ENCODE assay signal across 17 mouse cellular contexts in the genomic region with DNA sequence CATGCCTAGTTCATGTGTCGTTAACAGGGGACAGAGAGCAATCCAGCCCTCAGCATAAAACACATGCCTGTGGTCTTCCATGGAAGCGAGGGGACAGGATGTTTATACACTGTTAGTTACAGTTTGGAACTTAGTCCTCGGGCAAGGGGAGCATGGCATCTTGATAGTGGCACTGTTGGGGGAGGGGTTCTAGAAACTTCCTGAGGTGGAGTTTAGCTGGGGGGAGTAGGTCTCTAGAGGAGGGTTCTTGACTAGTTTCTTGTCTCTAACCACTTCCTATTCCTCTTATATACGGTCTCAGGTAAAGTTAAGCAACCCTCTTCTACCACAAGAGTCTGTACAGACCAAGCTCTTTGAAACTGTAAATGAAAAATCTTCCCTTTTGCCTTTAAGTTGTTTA. TPM values are rescaled to one million over a fixed set of nuclear protein-coding genes. Genes with fewer than 3 reads are reported as not detected.
DNase-seq lines count a peak whose midpoint lies in the region; ATAC-seq and TF ChIP-seq lines count a peak whose summit lies in the region.
"Had no signal": no experiment of that assay in that cellular context is flagged by ENCODE, and none has a peak within 500 bp of the region (broad histone marks: within the 10 kb centered on the region; RNA-seq: fewer than 3 reads in every experiment).

No protein-coding gene starts in this region.

- H3K9ac ChIP-seq in kidney, embryonic 14.5 days (ENCODE audit: low read depth, low read length): no peak overlapping the region
- H3K9ac ChIP-seq: liver, embryonic 15.5 days had no signal

- WGBS in thymus, adult 2 months: 15% methylated on average over 4 of the region's 4 CpGs
- WGBS in kidney, embryonic 14.5 days: 68% methylated on average over 4 of the region's 4 CpGs

- no peak for TF ChIP-seq CTCF in thymus, adult 2 months (IDR thresholded peaks at IDR 0.05; ENCODE audit: borderline replicate concordance, control insufficient read depth, extremely low read depth, insufficient read depth, low read length, poor library complexity)

- no peaks in the 10 kb centered on the region for H3K27me3 ChIP-seq in thymus, adult 2 months (ENCODE audit: control insufficient read depth, insufficient read depth, low read length)
- H3K27me3 ChIP-seq in kidney, embryonic 14.5 days (ENCODE audit: control insufficient read depth, insufficient read depth, low read length): no peaks in the 10 kb centered on the region
- H3K27me3 ChIP-seq: liver, embryonic 15.5 days had no signal

- peak; percentile 48 for DNase-seq in 416B (ENCODE audit: low read depth)
- DNase-seq in thymus, adult 2 months: peak; percentile 68
- no peak for DNase-seq in gastrocnemius, postnatal 4 days (ENCODE audit: low spot score in 2 of 2)
- DNase-seq: adrenal gland, adult 8-10 months; cerebellum, postnatal 25 days; heart, adult 11 months; heart, postnatal 10 days; kidney, postnatal 10 days had no signal

- peaks cover 54% of the 10 kb centered on the region for H3K4me1 ChIP-seq in thymus, adult 2 months (replicated peaks; ENCODE audit: control insufficient read depth, insufficient read depth, low read length)
- no peaks in the 10 kb centered on the region for H3K4me1 ChIP-seq in kidney, embryonic 14.5 days (ENCODE audit: control insufficient read depth, insufficient read depth, low read length)

- peak overlapping the region; percentile 92 for H3K27ac ChIP-seq in thymus, adult 2 months (ENCODE audit: control insufficient read depth, insufficient read depth, low read length)
- H3K27ac ChIP-seq in kidney, embryonic 14.5 days (ENCODE audit: low read depth, low read length): no peak overlapping the region
- H3K27ac ChIP-seq: limb, embryonic 10.5 days; liver, embryonic 15.5 days; midbrain, embryonic 10.5 days had no signal

- H3K36me3 ChIP-seq in thymus, adult 2 months (ENCODE audit: control insufficient read depth, insufficient read depth, low read length): no peaks in the 10 kb centered on the region
- H3K36me3 ChIP-seq in kidney, embryonic 14.5 days (ENCODE audit: control insufficient read depth, insufficient read depth, low read length): no peaks in the 10 kb centered on the region
- H3K36me3 ChIP-seq: limb, embryonic 10.5 days; liver, embryonic 15.5 days; midbrain, embryonic 10.5 days had no signal

- no peaks in the 10 kb centered on the region for H3K9me3 ChIP-seq in kidney, embryonic 14.5 days (ENCODE audit: control insufficient read depth, low read length)
- H3K9me3 ChIP-seq: limb, embryonic 10.5 days; liver, embryonic 15.5 days; midbrain, embryonic 10.5 days had no signal

- no peak for TF ChIP-seq POLR2A in thymus, adult 2 months (IDR thresholded peaks at IDR 0.05; ENCODE audit: control insufficient read depth, extremely low read depth, insufficient read depth, low read length, poor library complexity)

- ATAC-seq in CD4-positive, CD25-positive, alpha-beta regulatory T cell, adult 4 months: peak; percentile 76
- ATAC-seq in inflammation-experienced regulatory T-cells, adult 6 months: peak; percentile 74
- no peak for ATAC-seq in kidney, embryonic 14.5 days (ENCODE audit: low FRiP score, low TSS enrichment)
- ATAC-seq in frontal cortex, adult (ENCODE audit: low TSS enrichment): no peak

- no peak overlapping the region for H3K4me2 ChIP-seq in kidney, embryonic 14.5 days (replicated peaks; ENCODE audit: low read depth, low read length)
- H3K4me2 ChIP-seq: liver, embryonic 15.5 days had no signal

- H3K4me3 ChIP-seq in thymus, adult 2 months (ENCODE audit: control insufficient read depth, insufficient read depth, low read length): no peak overlapping the region
- no peak overlapping the region for H3K4me3 ChIP-seq in kidney, embryonic 14.5 days (ENCODE audit: low read length)
- H3K4me3 ChIP-seq: limb, embryonic 10.5 days; liver, embryonic 15.5 days; midbrain, embryonic 10.5 days had no signal

RNA-seq across cellular contexts. Expression of a gene that starts 31.8 kb away (rescaled TPM):
- polyA plus RNA-seq in CD4-positive, CD25-positive, alpha-beta regulatory T cell, adult 4 months (2017; shearing (Covaris generic)): not detected
- not detected for polyA plus RNA-seq in inflammation-experienced regulatory T-cells, adult 6 months (2017; shearing (Covaris generic))
- polyA plus RNA-seq in thymus, adult 2 months (2012; rRNA removed): 0.38 and 0.43 TPM in 2 replicates
- not detected in 2 replicates for polyA plus RNA-seq in kidney, embryonic 14.5 days (2014; fragmentation: Nextera tagmentation; extraction: Ambion mirVana)
- not detected for total RNA-seq in gastrocnemius, postnatal 4 days (2021)
- total RNA-seq: adrenal gland, adult 8-10 months; heart, postnatal 10 days had no signal
- polyA plus RNA-seq: embryonic facial prominence, embryonic 11.5 days; limb, embryonic 10.5 days; liver, embryonic 15.5 days; midbrain, embryonic 10.5 days; urinary bladder, adult 2 months had no signal

RNA-seq across cellular contexts. Expression of a gene that starts 40.6 kb away (rescaled TPM):
- 10 to 100 TPM; 48.3 to 70.6 TPM for polyA plus RNA-seq in CD4-positive, CD25-positive, alpha-beta regulatory T cell, adult 4 months (2017; shearing (Covaris generic))
- polyA plus RNA-seq in inflammation-experienced regulatory T-cells, adult 6 months (2017; shearing (Covaris generic)): 10 to 100 TPM; 59.0 to 98.1 (median 74.1) TPM
- 161 and 179 TPM in 2 replicates for polyA plus RNA-seq in thymus, adult 2 months (2012; rRNA removed)
- polyA plus RNA-seq in kidney, embryonic 14.5 days (2014; fragmentation: Nextera tagmentation; extraction: Ambion mirVana): 99.0 and 173 TPM in 2 replicates
- 10 to 100 TPM; 76.2 to 79.7 TPM for total RNA-seq in gastrocnemius, postnatal 4 days (2021)

Comparison
In these comparisons a context has a peak if more than half of its experiments do, and no peak if none do; other contexts are left out.
1. DNase-seq: peak in 416B (single experiment) and thymus, adult 2 months (single experiment); none in gastrocnemius, postnatal 4 days (0 of 2).
2. ATAC-seq: peak in CD4-positive, CD25-positive, alpha-beta regulatory T cell, adult 4 months (single experiment) and inflammation-experienced regulatory T-cells, adult 6 months (single experiment); none in kidney, embryonic 14.5 days (single experiment) and frontal cortex, adult (single experiment).